Mouse (Mus musculus) brown adipose tissue, adult 24 weeks (tissue): ENCODE measurements around the gene Rheb. TPM values are rescaled to one million over a fixed set of nuclear protein-coding genes. Genes with fewer than 3 reads are reported as not detected.

ENCODE experiments used
- H3K27ac ChIP-seq: fragments of 200-500 bp; replicated peaks from 2 replicates; pipeline ENCODE4 v1.5.1; 2012; ENCODE audit warnings: low read depth, mild to moderate bottlenecking, low read length
- H3K4me1 ChIP-seq: fragments of 200-500 bp; 2 replicates; pipeline ENCODE4 v1.6.1; 2012; ENCODE audit warnings: low read length, mixed read lengths; ENCODE audit not compliant: control insufficient read depth, insufficient read depth, insufficient read length
- H3K4me3 ChIP-seq: fragments of 200-500 bp; 2 replicates; pipeline ENCODE4 v1.5.1; 2012; ENCODE audit warnings: low read depth, mild to moderate bottlenecking, low read length, moderate library complexity; ENCODE audit not compliant: insufficient read depth
- polyA plus RNA-seq: library from polyadenylated mRNA; stranded (reverse); fragments of >200 nt; gene quantifications from 2 replicates; pipeline ENCODE4 v1.2.4, GENCODE M21; 2012; ENCODE audit not compliant: missing spikeins, insufficient read depth, insufficient read length

Gene Rheb
- 86.6 and 143 TPM in 2 replicates for polyA plus RNA-seq

- Histone ChIP-seq H3K4me1 (peaks cover 12% of the 10 kb centered on the region; the same call in 1 of the 2 replicates), H3K4me3 (peak within 1 kb of the TSS; percentile 98), H3K27ac (peak within 1 kb of the TSS; percentile 99)
Measured at GRCm38 (mm10) chr5:24842274-24843102, at the start of gene Rheb. TSS of gene Rheb (minus strand) at chr5:24842624.

GRCm38 (mm10) chr5:24889860-24890259 is 47.4 kb upstream of the Rheb start:
- no peak overlapping the region for H3K27ac ChIP-seq
- H3K4me3 ChIP-seq = no peak overlapping the region
- no peaks in the 10 kb centered on the region; the same call in 1 of the 2 replicates for H3K4me1 ChIP-seq

DNA sequence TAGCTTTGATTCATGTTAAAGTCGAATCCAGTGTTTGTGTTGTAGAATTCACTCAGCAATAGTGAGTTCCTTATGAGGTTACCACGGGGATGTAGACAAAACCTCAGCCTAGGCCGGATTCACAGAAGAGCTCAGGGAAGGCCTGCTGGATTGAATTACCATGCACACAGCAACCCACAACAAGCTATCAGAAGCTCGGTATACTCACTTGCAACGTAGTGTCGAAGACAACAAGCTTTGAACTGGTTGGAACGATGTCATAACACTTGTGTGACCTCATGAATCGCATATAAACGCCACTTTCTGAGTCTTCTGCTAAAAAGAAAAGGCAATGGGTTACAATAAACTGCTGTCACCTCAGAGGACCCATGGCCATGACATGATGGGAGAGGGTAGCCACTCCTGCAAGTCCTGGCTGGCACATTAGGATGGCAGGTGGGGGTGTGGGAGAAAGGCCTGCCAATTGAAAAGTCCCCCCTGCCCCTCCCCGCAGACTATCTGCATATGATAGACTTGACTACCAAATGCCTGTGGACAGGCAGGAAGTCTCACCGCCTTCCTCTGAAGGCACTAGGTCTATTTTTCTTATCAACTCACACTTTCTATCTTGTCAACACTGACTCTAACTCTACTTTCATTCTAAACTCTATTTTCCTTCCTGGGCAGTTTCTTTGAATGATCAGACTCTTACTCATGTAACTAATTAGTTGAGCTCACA is 46.6 kb upstream of the Rheb start:
- no peaks in the 10 kb centered on the region for H3K4me1 ChIP-seq
- no peak overlapping the region for H3K27ac ChIP-seq
- no peak overlapping the region for H3K4me3 ChIP-seq

DNA sequence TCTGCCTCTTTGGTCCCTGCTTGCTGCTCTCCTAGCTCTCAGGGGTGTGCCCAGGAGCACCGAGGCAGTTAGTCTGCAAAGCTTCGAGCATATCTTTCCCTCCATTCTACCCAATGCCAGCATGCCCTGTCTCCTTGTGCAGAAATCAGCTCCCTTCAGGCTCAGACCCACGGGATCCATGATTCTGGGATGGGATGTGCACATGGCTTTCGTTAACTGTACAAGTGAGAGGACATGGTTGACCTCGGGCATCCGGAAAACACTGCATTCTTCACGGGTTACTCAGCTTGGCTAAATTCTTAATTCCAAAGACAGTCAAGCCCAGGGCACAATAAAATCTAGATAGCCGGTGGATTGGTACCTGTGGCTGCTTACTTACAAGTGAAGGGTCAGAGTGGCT is 44.8 kb upstream of the Rheb start:
- Histone ChIP-seq H3K4me1 (no peaks in the 10 kb centered on the region), H3K27ac (no peak overlapping the region), H3K4me3 (no peak overlapping the region)

GRCm38 (mm10) chr5:24878713-24879112 is 36.3 kb upstream of the Rheb start:
- Histone ChIP-seq H3K27ac (no peak overlapping the region), H3K4me1 (no peaks in the 10 kb centered on the region), H3K4me3 (no peak overlapping the region)

GRCm38 (mm10) chr5:24877836-24878624 is 35.6 kb upstream of the Rheb start:
- Histone ChIP-seq H3K27ac (no peak overlapping the region), H3K4me3 (no peak overlapping the region), H3K4me1 (no peaks in the 10 kb centered on the region)

DNA sequence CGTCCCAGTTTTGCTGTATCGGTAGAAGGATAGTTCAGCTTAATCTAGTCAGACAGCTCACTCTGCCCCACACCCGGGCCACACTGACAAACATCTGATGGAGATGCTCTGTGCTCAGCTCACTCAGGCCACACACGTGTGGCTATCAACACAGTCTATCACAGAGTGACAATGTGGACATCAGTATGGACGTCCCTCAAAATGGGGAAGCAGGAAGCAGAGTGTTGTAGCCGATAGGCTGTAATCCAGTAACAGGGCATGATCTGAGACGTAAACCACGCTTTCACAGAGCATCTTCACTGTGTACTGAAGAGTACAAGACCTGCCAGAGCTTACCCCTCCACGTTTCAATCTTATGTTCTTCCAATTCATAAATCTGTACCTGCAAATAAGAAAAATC is 34.2 kb upstream of the Rheb start:
- no peak overlapping the region for H3K27ac ChIP-seq
- H3K4me3 ChIP-seq = no peak overlapping the region
- H3K4me1 ChIP-seq = no peaks in the 10 kb centered on the region

- Histone ChIP-seq H3K4me3 (no peak overlapping the region), H3K27ac (0 out of 2 replicates have a peak overlapping the region, but pooled peaks have one; percentile 14), H3K4me1 (no peaks in the 10 kb centered on the region)
Measured at GRCm38 (mm10) chr5:24874111-24874510, 31.7 kb upstream of the Rheb start.

DNA sequence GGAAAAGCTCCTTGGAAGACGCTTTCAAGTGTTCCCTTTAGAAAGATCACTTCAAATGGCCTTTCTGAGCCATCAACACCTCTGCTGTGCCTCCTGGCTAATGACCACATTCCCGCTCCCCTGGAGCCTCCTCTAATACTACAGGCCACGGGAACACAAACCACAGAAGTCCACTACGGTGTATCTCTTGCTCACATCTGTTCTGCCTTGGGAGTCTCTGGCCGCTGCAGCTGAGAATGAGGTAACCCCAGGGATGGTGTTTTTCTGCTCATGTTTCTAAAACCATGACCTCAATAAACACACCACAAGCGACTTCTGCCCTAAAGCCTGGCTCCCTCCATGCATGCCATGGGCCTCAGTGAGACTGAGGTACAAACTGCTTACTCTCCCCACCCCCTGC is 30.8 kb upstream of the Rheb start:
- no peak overlapping the region for H3K27ac ChIP-seq
- H3K4me1 ChIP-seq = no peaks in the 10 kb centered on the region
- H3K4me3 ChIP-seq = no peak overlapping the region

GRCm38 (mm10) chr5:24871276-24871675 is 28.9 kb upstream of the Rheb start:
- no peaks in the 10 kb centered on the region for H3K4me1 ChIP-seq
- no peak overlapping the region for H3K27ac ChIP-seq
- H3K4me3 ChIP-seq = no peak overlapping the region

- Histone ChIP-seq H3K27ac (no peak overlapping the region), H3K4me1 (no peaks in the 10 kb centered on the region), H3K4me3 (no peak overlapping the region)
Measured at GRCm38 (mm10) chr5:24869796-24870289, 27.4 kb upstream of the Rheb start.

GRCm38 (mm10) chr5:24863804-24864203 is 21.4 kb upstream of the Rheb start:
- Histone ChIP-seq H3K4me3 (no peak overlapping the region), H3K4me1 (peaks cover 4% of the 10 kb centered on the region), H3K27ac (no peak overlapping the region)

DNA sequence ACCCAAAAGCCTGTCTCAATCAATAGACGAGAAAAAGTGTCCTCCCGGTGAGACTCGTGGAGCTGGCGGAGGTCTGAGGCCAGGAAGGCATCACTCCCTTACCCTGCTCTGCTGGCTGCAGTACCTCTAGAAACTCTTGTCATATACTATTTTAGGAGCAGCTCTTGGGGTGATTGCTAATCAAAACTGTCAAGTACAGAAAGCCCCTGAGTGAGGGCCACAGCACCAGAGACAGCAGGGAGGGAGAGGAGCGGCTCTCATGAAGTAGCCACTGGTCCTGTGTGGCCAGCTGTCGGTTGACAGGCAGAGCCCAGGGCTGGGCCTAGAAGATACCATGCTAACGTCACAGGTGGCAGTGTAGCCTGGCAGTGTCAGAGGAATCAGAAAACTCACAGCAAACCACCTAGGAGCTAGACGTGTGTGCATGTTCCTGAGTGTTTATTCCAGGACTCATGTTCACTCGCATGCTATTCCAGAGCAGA is 19.1 kb upstream of the Rheb start:
- H3K4me1 ChIP-seq = peaks cover 4% of the 10 kb centered on the region
- peak overlapping the region; percentile 56 for H3K27ac ChIP-seq
- H3K4me3 ChIP-seq = no peak overlapping the region

GRCm38 (mm10) chr5:24860635-24861448 is 18.4 kb upstream of the Rheb start:
- Histone ChIP-seq H3K27ac (peak overlapping the region; percentile 56), H3K4me1 (peaks cover 4% of the 10 kb centered on the region), H3K4me3 (no peak overlapping the region)
